Comparison of ENCODE assay signal across 26 mouse cellular contexts in genomic region chr17:43899405-43900092, GRCm38 (mm10).
DNase-seq lines count a peak whose midpoint lies in the region; ATAC-seq and TF ChIP-seq lines count a peak whose summit lies in the region.
"Had no signal": no experiment of that assay in that cellular context is flagged by ENCODE, and none has a peak within 500 bp of the region (broad histone marks: within the 10 kb centered on the region; RNA-seq: fewer than 3 reads in every experiment).

No protein-coding gene starts in this region.

- TF ChIP-seq CTCF in C2C12 (IDR thresholded peaks at IDR 0.05; ENCODE audit: control insufficient read depth, insufficient read depth, insufficient read length) = no peak

- H3K4me3 ChIP-seq in C2C12 (ENCODE audit: insufficient read depth, poor library complexity, severe bottlenecking) = no peak overlapping the region
- H3K4me3 ChIP-seq: embryonic facial prominence, embryonic 12.5 days; erythroblast, embryonic 14.5 days; forebrain, embryonic 12.5 days; heart, embryonic 15.5 days; limb, embryonic 13.5 days; liver, embryonic 13.5 days; lung, embryonic 15.5 days; megakaryocyte, embryonic 14.5 days; midbrain, embryonic 13.5 days had no signal

- no peaks in the 10 kb centered on the region for H3K36me3 ChIP-seq in C2C12 (ENCODE audit: control insufficient read depth, insufficient read depth)
- H3K36me3 ChIP-seq: embryonic facial prominence, embryonic 12.5 days; forebrain, embryonic 12.5 days; heart, embryonic 15.5 days; limb, embryonic 13.5 days; liver, embryonic 13.5 days; lung, embryonic 15.5 days; midbrain, embryonic 13.5 days had no signal

- no peaks in the 10 kb centered on the region for H3K27me3 ChIP-seq in C2C12 (ENCODE audit: control insufficient read depth, insufficient read depth, insufficient read length)
- H3K27me3 ChIP-seq: embryonic facial prominence, embryonic 12.5 days; forebrain, embryonic 12.5 days; heart, embryonic 15.5 days; limb, embryonic 13.5 days; liver, embryonic 13.5 days; lung, embryonic 15.5 days; megakaryocyte, embryonic 14.5 days; midbrain, embryonic 13.5 days had no signal

- H3ac ChIP-seq in C2C12 (ENCODE audit: control insufficient read depth, insufficient read length, low read depth) = no peak overlapping the region

- peak; percentile 83 for DNase-seq in heart, adult 11 months
- DNase-seq in heart, postnatal 25 days (ENCODE audit: low spot score) = no peak
- peak; percentile 66 for DNase-seq in adipocyte (ENCODE audit: low spot score)
- DNase-seq in gastrocnemius, postnatal 25 days = peak; percentile 23
- DNase-seq in urinary bladder, adult 18-20 months (ENCODE audit: low spot score in 2 of 2) = no peak
- DNase-seq in spleen, postnatal 10 days (ENCODE audit: low spot score in 2 of 2) = no peak
- DNase-seq: cerebellum, adult 11 months; cerebellum, adult 9-11 months; heart, postnatal 4 days; kidney, adult 18-20 months; kidney, postnatal 10 days; layer of hippocampus, postnatal 36 days; retina, postnatal 1 day; right cerebral cortex, postnatal 25 days had no signal

- intact Hi-C loops in heart, postnatal 25 days (cut with DNase I) = no loop called here

- no peaks in the 10 kb centered on the region for H3K79me2 ChIP-seq in C2C12 (ENCODE audit: control insufficient read depth, insufficient read depth)

- ATAC-seq in CD4-positive, CD25-positive, alpha-beta regulatory T cell, adult 4 months = no peak
- ATAC-seq: inflammation-experienced regulatory T-cells, adult 6 months; midbrain, embryonic 13.5 days had no signal

- no peaks in the 10 kb centered on the region for H3K79me3 ChIP-seq in C2C12 (ENCODE audit: low read depth)

TF ChIP-seq in C2C12, 6 proteins besides CTCF, POLR2A, EP300 and RAD21:
- TF ChIP-seq MYOD1 (IDR thresholded peaks at IDR 0.05; ENCODE audit: control insufficient read depth, insufficient read length, low read depth) (peak; percentile 76), FOSL1 (IDR thresholded peaks at IDR 0.05; ENCODE audit: insufficient read depth, low read length, poor library complexity, severe bottlenecking) (no peak), MYOG (IDR thresholded peaks at IDR 0.05; ENCODE audit: control insufficient read depth, extremely low read depth, insufficient read length) (no peak), CEBPB (IDR thresholded peaks at IDR 0.05; ENCODE audit: low read depth) (peak; percentile 28), USF1 (IDR thresholded peaks at IDR 0.05; ENCODE audit: low read depth) (no peak)
TF ChIP-seq in C2C12: peak in this region for 2.

Comparison
In these comparisons a context has a peak if more than half of its experiments do, and no peak if none do; other contexts are left out.
1. DNase-seq: peak in heart, adult 11 months (single experiment), adipocyte (single experiment) and gastrocnemius, postnatal 25 days (single experiment); none in heart, postnatal 25 days (single experiment), urinary bladder, adult 18-20 months (0 of 2) and spleen, postnatal 10 days (0 of 2).